Mouse (Mus musculus) heart, postnatal 0 days (tissue): ENCODE results near the gene Sftpa1. TPM values are rescaled to one million over a fixed set of nuclear protein-coding genes. Genes with fewer than 3 reads are reported as not detected.

ENCODE experiments used
- ATAC-seq: fragments of 200-750 bp; cut with Nextera tagmentation; 2 replicates; pipeline ENCODE4 v1.8.0; 2017; ENCODE audit warnings: low read depth, moderate number of reproducible peaks, moderate library complexity; ENCODE audit not compliant: insufficient read depth
- DNase-seq: peaks from one replicate; pipeline ENCODE4 v3.0.0-alpha.2; 2016; ENCODE audit warnings: low spot score
- H3K27ac ChIP-seq: fragments of 300-500 bp; sonication (generic); 2 replicates; pipeline ENCODE4 v1.5.1; 2014; ENCODE audit warnings: low read depth, mild to moderate bottlenecking
- H3K27me3 ChIP-seq: fragments of 300-500 bp; sonication (generic); 2 replicates; pipeline ENCODE4 v1.6.1; 2014; ENCODE audit warnings: low read length, mixed read lengths; ENCODE audit not compliant: control insufficient read depth, insufficient read depth
- H3K36me3 ChIP-seq: fragments of 300-500 bp; sonication (generic); replicated peaks from 2 replicates; pipeline ENCODE4 v1.6.1; 2014; ENCODE audit warnings: low read length, mixed read lengths; ENCODE audit not compliant: control insufficient read depth, insufficient read depth
- H3K4me1 ChIP-seq: fragments of 300-500 bp; sonication (generic); 2 replicates; pipeline ENCODE4 v1.6.1; 2014; ENCODE audit warnings: antibody characterized with exemption; ENCODE audit not compliant: control insufficient read depth, insufficient read depth
- H3K4me2 ChIP-seq: fragments of 300-500 bp; sonication (generic); 2 replicates; pipeline ENCODE4 v1.6.1; 2014; ENCODE audit warnings: low read depth, mild to moderate bottlenecking, low read length, moderate library complexity
- H3K4me3 ChIP-seq: fragments of 300-500 bp; sonication (generic); 2 replicates; pipeline ENCODE4 v1.5.1; 2014; ENCODE audit warnings: low read depth, low read length
- H3K9ac ChIP-seq: fragments of 300-500 bp; sonication (generic); replicated peaks from 2 replicates; pipeline ENCODE4 v1.6.1; 2014; ENCODE audit warnings: low read depth, low read length, mixed read lengths
- H3K9me3 ChIP-seq: fragments of 300-500 bp; sonication (generic); replicated peaks from 2 replicates; pipeline ENCODE4 v1.6.1; 2016; ENCODE audit warnings: low read length; ENCODE audit not compliant: control insufficient read depth
- CTCF ChIP-seq: IDR thresholded peaks from 2 replicates; pipeline ENCODE4 v1.5.1; 2016; ENCODE audit warnings: antibody characterized with exemption, control low read depth, low read depth
- EP300 ChIP-seq: IDR thresholded peaks from 2 replicates; pipeline ENCODE4 v1.6.1; 2016; ENCODE audit warnings: antibody characterized with exemption, low read depth
- WGBS: fragments of 180-500 bp; shearing (Covaris S2); extraction: QIAGEN DNeasy Blood & Tissue Kit; methylation state at CpG from one replicate; pipeline ENCODE4 v1.1.7; 2014; 5-methylcytosine and 5-hydroxymethylcytosine counted together
- polyA plus RNA-seq: library from polyadenylated mRNA; unstranded; fragments of >200 nt; fragmentation: Nextera tagmentation; extraction: Ambion mirVana; gene quantifications from 2 replicates; pipeline ENCODE4 v1.2.1, GENCODE M21; 2015
- total RNA-seq: library from RNA; depleted of rRNA; stranded (reverse); fragments of >200 nt; gene quantifications from 2 replicates; pipeline ENCODE4 v1.2.3, GENCODE M21; 2014; ENCODE audit warnings: low replicate concordance; rRNA removed

Gene Sftpa1
- 0.69 TPM in 1 of 2 replicates, not detected in the other for total RNA-seq
- polyA plus RNA-seq, result 0.41 and 1.5 TPM in 2 replicates

GRCm38 (mm10) chr14:41131540-41131939 is at the start of gene Sftpa1:
Gene Sftpa1, plus strand, starts transcription at chr14:41131782.
- Histone ChIP-seq H3K4me3 (no peak within 1 kb of the TSS), H3K4me1 (no peaks in the 10 kb centered on the region), H3K27ac (no peak within 1 kb of the TSS), H3K36me3 (no peaks in the 10 kb centered on the region), H3K4me2 (no peak within 1 kb of the TSS), H3K9ac (no peak within 1 kb of the TSS), H3K27me3 (no peaks in the 10 kb centered on the region), H3K9me3 (no peaks in the 10 kb centered on the region)
- WGBS, result 55% methylated on average over 7 of the region's 7 CpGs
- DNase-seq (no peak), ATAC-seq (no peak)
- TF ChIP-seq CTCF (no peak), EP300 (no peak)

GRCm38 (mm10) chr14:41082408-41082807 is 49.2 kb upstream of the Sftpa1 start:
- no peak overlapping the region for H3K9ac ChIP-seq
- no peak for DNase-seq
- H3K27me3 ChIP-seq, result no peaks in the 10 kb centered on the region
- no peaks in the 10 kb centered on the region for H3K36me3 ChIP-seq
- no peak overlapping the region for H3K27ac ChIP-seq
- 85% methylated on average over 2 of the region's 2 CpGs for WGBS
- H3K4me2 ChIP-seq, result no peak overlapping the region
- ATAC-seq, result no peak
- H3K9me3 ChIP-seq, result no peaks in the 10 kb centered on the region
- no peak overlapping the region for H3K4me3 ChIP-seq
- no peaks in the 10 kb centered on the region for H3K4me1 ChIP-seq
- TF ChIP-seq EP300 (no peak), CTCF (no peak)

GRCm38 (mm10) chr14:41087509-41087908 is 44.1 kb upstream of the Sftpa1 start:
- H3K9ac ChIP-seq, result no peak overlapping the region
- TF ChIP-seq CTCF (peak; percentile 29), EP300 (no peak)
- no peaks in the 10 kb centered on the region for H3K36me3 ChIP-seq
- ATAC-seq, result no peak
- H3K4me3 ChIP-seq, result no peak overlapping the region
- H3K4me2 ChIP-seq, result no peak overlapping the region
- no peaks in the 10 kb centered on the region for H3K4me1 ChIP-seq
- H3K9me3 ChIP-seq, result no peaks in the 10 kb centered on the region
- no peak for DNase-seq
- WGBS, result 74% methylated on average over 1 of the region's 1 CpGs
- no peaks in the 10 kb centered on the region for H3K27me3 ChIP-seq
- no peak overlapping the region for H3K27ac ChIP-seq

- TF ChIP-seq EP300 (no peak), CTCF (peak; percentile 62)
- Histone ChIP-seq H3K4me2 (no peak overlapping the region), H3K9me3 (no peaks in the 10 kb centered on the region), H3K36me3 (no peaks in the 10 kb centered on the region), H3K27ac (no peak overlapping the region), H3K9ac (no peak overlapping the region), H3K27me3 (no peaks in the 10 kb centered on the region), H3K4me1 (no peaks in the 10 kb centered on the region), H3K4me3 (no peak overlapping the region)
- WGBS, result 31% methylated on average over 8 of the region's 8 CpGs
- ATAC-seq (no peak), DNase-seq (no peak)
These were observed 40.8 kb upstream of the Sftpa1 start for GRCm38 (mm10) chr14:41090777-41091176.

- 20% methylated on average over 1 of the region's 1 CpGs for WGBS
- no peak overlapping the region for H3K4me3 ChIP-seq
- no peak overlapping the region for H3K4me2 ChIP-seq
- H3K4me1 ChIP-seq, result no peaks in the 10 kb centered on the region
- DNase-seq (no peak), ATAC-seq (no peak)
- no peak for TF ChIP-seq EP300
- peak; percentile 64 for TF ChIP-seq CTCF
- no peak overlapping the region for H3K9ac ChIP-seq
- no peaks in the 10 kb centered on the region for H3K9me3 ChIP-seq
- no peaks in the 10 kb centered on the region for H3K27me3 ChIP-seq
- H3K36me3 ChIP-seq, result no peaks in the 10 kb centered on the region
- no peak overlapping the region for H3K27ac ChIP-seq
These were observed 37.5 kb upstream of the Sftpa1 start for GRCm38 (mm10) chr14:41094114-41094513.

GRCm38 (mm10) chr14:41096296-41096860 is 35.2 kb upstream of the Sftpa1 start:
- Histone ChIP-seq H3K36me3 (no peaks in the 10 kb centered on the region), H3K9me3 (no peaks in the 10 kb centered on the region), H3K27me3 (no peaks in the 10 kb centered on the region), H3K4me1 (no peaks in the 10 kb centered on the region), H3K9ac (no peak overlapping the region), H3K4me2 (no peak overlapping the region), H3K27ac (no peak overlapping the region), H3K4me3 (no peak overlapping the region)
- DNase-seq, result no peak
- WGBS, result 86% methylated on average over 3 of the region's 3 CpGs
- TF ChIP-seq EP300, result no peak
- no peak for ATAC-seq
